16 mouse cellular contexts compared by ENCODE assay signal in genomic region chr12:117806470-117806869, GRCm38 (mm10). TPM values are rescaled to one million over a fixed set of nuclear protein-coding genes. Genes with fewer than 3 reads are reported as not detected.
DNase-seq lines count a peak whose midpoint lies in the region; ATAC-seq lines count a peak whose summit lies in the region.
"Had no signal": no experiment of that assay in that cellular context is flagged by ENCODE, and none has a peak within 500 bp of the region (broad histone marks: within the 10 kb centered on the region; RNA-seq: fewer than 3 reads in every experiment).

No protein-coding gene starts in this region.

- H3K4me3 ChIP-seq in forebrain, embryonic 10.5 days = peak overlapping the region; percentile 32
- H3K4me3 ChIP-seq in hindbrain, embryonic 14.5 days (replicated peaks; ENCODE audit: low read length) = no peak overlapping the region
- peak overlapping the region; percentile 6; the same call in 1 of the 2 replicates for H3K4me3 ChIP-seq in midbrain, embryonic 16.5 days (ENCODE audit: low read depth, low read length)
- H3K4me3 ChIP-seq: liver, embryonic 12.5 days; lung, embryonic 15.5 days had no signal

- H3K4me1 ChIP-seq in forebrain, embryonic 10.5 days = peaks cover 59% of the 10 kb centered on the region
- H3K4me1 ChIP-seq in hindbrain, embryonic 14.5 days (replicated peaks; ENCODE audit: control insufficient read depth, insufficient read depth, low read length) = peaks cover 39% of the 10 kb centered on the region
- H3K4me1 ChIP-seq in midbrain, embryonic 16.5 days (ENCODE audit: control insufficient read depth, insufficient read depth, low read length) = peaks cover 27% of the 10 kb centered on the region

- H3K9me3 ChIP-seq in forebrain, embryonic 10.5 days = no peaks in the 10 kb centered on the region; the same call in 1 of the 2 replicates
- H3K9me3 ChIP-seq in hindbrain, embryonic 14.5 days (ENCODE audit: control insufficient read depth, low read length) = no peaks in the 10 kb centered on the region
- H3K9me3 ChIP-seq in midbrain, embryonic 16.5 days (replicated peaks; ENCODE audit: control insufficient read depth, low read length, poor library complexity, severe bottlenecking) = no peaks in the 10 kb centered on the region
- H3K9me3 ChIP-seq: liver, embryonic 12.5 days; lung, embryonic 15.5 days had no signal

- no peaks in the 10 kb centered on the region for H3K36me3 ChIP-seq in forebrain, embryonic 10.5 days (replicated peaks)
- no peaks in the 10 kb centered on the region for H3K36me3 ChIP-seq in hindbrain, embryonic 14.5 days (replicated peaks; ENCODE audit: control insufficient read depth, insufficient read depth)
- H3K36me3 ChIP-seq in midbrain, embryonic 16.5 days (ENCODE audit: control insufficient read depth, insufficient read depth, low read length) = no peaks in the 10 kb centered on the region
- H3K36me3 ChIP-seq: liver, embryonic 12.5 days; lung, embryonic 15.5 days had no signal

- DNase-seq in Muller cell, postnatal 12 days (ENCODE audit: inconsistent ontology term) = peak; percentile 70
- no peak for DNase-seq in forebrain, embryonic 10.5 days (ENCODE audit: extremely low spot score, low spot score)
- no peak for DNase-seq in hindbrain, embryonic 14.5 days (ENCODE audit: low spot score)
- DNase-seq in layer of hippocampus, postnatal 36 days = no peak
- DNase-seq in yolk sac, embryonic 10.5 days (ENCODE audit: low spot score) = no peak
- no peak for DNase-seq in adrenal gland, adult 18-20 months (ENCODE audit: low spot score in 2 of 2)
- DNase-seq: gastrocnemius, postnatal 36 days; kidney, adult 8-10 months; kidney, postnatal 4 days; right cerebral cortex, postnatal 14 days; thymus, postnatal 14 days had no signal

- 40% methylated on average over 4 of the region's 4 CpGs for WGBS in forebrain, embryonic 10.5 days
- WGBS in hindbrain, embryonic 14.5 days = 40% methylated on average over 4 of the region's 4 CpGs
- 29% methylated on average over 4 of the region's 4 CpGs for WGBS in midbrain, embryonic 16.5 days

- H3K27me3 ChIP-seq in forebrain, embryonic 10.5 days (ENCODE audit: poor library complexity, severe bottlenecking) = peaks cover 47% of the 10 kb centered on the region
- peaks cover 11% of the 10 kb centered on the region for H3K27me3 ChIP-seq in hindbrain, embryonic 14.5 days (ENCODE audit: control insufficient read depth, insufficient read depth, low read length)
- H3K27me3 ChIP-seq in midbrain, embryonic 16.5 days (ENCODE audit: control insufficient read depth, insufficient read depth, low read depth, low read length) = no peaks in the 10 kb centered on the region

- peak overlapping the region; percentile 39 for H3K4me2 ChIP-seq in hindbrain, embryonic 14.5 days (replicated peaks)
- peak overlapping the region; percentile 36 for H3K4me2 ChIP-seq in midbrain, embryonic 16.5 days (ENCODE audit: low read length)
- H3K4me2 ChIP-seq: liver, embryonic 12.5 days; lung, embryonic 15.5 days had no signal

- peak overlapping the region; percentile 40; the same call in 1 of the 2 replicates for H3K27ac ChIP-seq in forebrain, embryonic 10.5 days
- 0 out of 2 replicates have a peak overlapping the region, but pooled peaks have one; percentile 1 for H3K27ac ChIP-seq in hindbrain, embryonic 14.5 days
- no peak overlapping the region for H3K27ac ChIP-seq in midbrain, embryonic 16.5 days (ENCODE audit: low read length)
- H3K27ac ChIP-seq: liver, embryonic 12.5 days; lung, embryonic 15.5 days; macrophage had no signal

- no peak for ATAC-seq in hindbrain, embryonic 14.5 days (ENCODE audit: low FRiP score)
- no peak for ATAC-seq in midbrain, embryonic 16.5 days
- ATAC-seq: inflammation-experienced regulatory T-cells, adult 6 months; liver, embryonic 12.5 days had no signal

- 0 out of 2 replicates have a peak overlapping the region, but pooled peaks have one; percentile 3 for H3K9ac ChIP-seq in hindbrain, embryonic 14.5 days
- no peak overlapping the region for H3K9ac ChIP-seq in midbrain, embryonic 16.5 days (ENCODE audit: low read depth, low read length)
- H3K9ac ChIP-seq: liver, embryonic 12.5 days; lung, embryonic 15.5 days had no signal

RNA-seq across cellular contexts. Expression of gene Cdca7l, which starts 2.4 kb away (rescaled TPM):
- 73.9 and 74.2 TPM in 2 replicates for polyA plus RNA-seq in forebrain, embryonic 10.5 days (2016; fragmentation: Nextera tagmentation; extraction: Ambion mirVana)
- polyA plus RNA-seq in hindbrain, embryonic 14.5 days (2014; fragmentation: Nextera tagmentation; extraction: Ambion mirVana) = 4.9 and 5.8 TPM in 2 replicates
- polyA plus RNA-seq in midbrain, embryonic 16.5 days (2015; fragmentation: Nextera tagmentation; extraction: Ambion mirVana) = 3.6 and 4.8 TPM in 2 replicates
- total RNA-seq in layer of hippocampus, postnatal 36 days (2021) = 1 to 10 TPM; 1.1 to 1.3 TPM
- total RNA-seq in adrenal gland, adult 18-20 months (2021) = 1 to 10 TPM; 1.7 to 2.0 TPM

Comparison
In these comparisons a context has a peak if more than half of its experiments do, and no peak if none do; other contexts are left out.
1. RNA of gene Cdca7l, which starts 2.4 kb away (polyA plus RNA-seq): 73.9 to 74.2 TPM in forebrain, embryonic 10.5 days; 4.9 to 5.8 TPM in hindbrain, embryonic 14.5 days and 3.6 to 4.8 TPM in midbrain, embryonic 16.5 days; every median in the first group is over 10 times any median in the second.